Mouse (Mus musculus) induced T-regulatory cell, adult 2 months (primary cell): ENCODE data around the gene Mfap4.

Experiments used
- DNase-seq: peaks from one replicate; pipeline ENCODE4 v3.0.0-alpha.2; 2012; ENCODE audit warnings: low read depth

The Mfap4 gene

DNA sequence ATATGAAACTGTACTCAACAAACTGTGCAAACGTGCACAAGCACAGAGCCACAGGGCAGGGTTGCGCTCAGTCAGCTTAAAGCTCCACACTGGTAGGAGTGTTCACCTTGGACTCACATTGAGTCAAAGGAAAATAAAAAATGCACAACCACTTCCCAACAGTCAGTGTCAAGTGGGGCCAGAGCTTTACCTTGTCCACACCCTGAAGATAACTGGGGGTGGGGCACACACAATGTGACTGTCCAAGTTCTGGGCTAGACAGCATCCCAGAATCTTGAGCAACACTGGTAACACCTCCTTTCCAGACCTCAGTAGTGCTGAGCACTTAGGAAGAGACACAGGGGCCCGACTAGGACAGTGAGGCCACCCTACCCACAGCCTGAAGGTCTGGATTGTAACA lies 33.6 kb downstream of the Mfap4 start:
- DNase-seq = no peak

DNA sequence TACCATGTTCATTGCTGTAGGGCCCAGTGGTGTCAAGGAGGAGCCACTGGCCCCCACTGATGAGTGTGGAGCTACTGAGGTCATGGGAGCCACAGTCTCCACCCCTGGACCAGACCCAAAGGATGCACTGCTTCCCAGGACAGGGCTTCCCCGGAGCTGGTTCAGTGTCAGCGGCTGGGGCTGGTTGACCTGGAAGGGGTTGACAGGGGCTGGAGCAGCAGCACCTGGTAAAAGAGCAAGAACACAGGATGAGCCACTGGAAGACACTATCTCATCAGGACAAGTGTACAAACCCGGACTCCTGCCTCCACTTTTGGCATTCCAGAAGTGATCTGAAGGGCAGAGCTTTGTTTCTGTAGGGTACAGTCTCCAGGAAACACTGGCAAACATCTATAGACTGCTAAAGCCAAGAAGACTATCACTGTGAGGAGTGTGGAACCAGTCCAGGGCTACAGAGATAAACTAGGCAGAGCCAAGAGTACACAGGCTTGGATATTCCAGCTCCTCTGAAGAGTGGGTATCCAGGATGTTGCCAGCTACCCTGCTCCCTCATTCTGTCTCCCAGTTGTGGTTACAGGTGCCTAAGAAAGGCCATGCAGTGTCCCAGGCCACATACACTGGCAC lies 34.4 kb downstream of the Mfap4 start:
- no peak for DNase-seq

DNA sequence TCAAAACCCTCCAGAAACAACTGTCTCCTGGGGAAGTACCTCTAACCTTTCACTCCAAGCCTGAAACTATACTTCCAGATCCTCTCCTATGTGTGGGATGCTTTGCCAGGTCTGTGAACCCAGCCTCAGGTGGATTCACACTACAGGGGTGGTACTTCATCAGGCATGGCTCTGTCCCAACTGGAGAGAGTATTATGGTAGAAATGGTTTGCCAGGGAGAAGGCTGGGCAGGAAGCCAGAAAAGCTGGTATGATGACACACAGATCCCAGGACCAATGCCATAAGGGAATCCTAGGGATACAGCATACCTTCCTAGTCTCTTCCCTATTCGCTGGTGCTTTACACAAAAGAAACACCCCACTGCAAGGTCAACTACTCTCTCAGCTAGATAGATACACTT lies 41.6 kb downstream of the Mfap4 start:
- DNase-seq = no peak

DNA sequence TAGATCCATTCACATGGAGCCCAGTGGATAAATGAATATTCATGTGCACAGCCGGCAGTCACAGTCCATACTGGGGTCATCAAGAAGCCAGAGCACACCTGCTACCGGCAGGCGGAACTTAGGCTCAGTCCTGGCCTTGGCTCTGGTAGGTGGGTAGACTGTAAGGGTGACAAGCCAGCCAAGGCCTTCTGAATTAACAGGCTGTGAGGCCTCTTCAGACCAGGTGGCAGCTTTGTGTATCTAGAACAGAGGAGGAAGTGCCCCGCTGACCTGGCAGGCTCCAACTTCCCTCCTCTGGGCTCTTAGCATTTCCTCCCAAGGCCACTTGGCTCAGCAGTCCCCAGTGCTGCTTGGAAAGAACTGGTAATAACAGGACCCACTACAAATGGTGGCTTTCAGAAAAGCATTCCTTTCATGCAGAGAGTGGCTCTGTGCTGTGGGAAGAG lies 44.1 kb downstream of the Mfap4 start:
- no peak for DNase-seq

DNA sequence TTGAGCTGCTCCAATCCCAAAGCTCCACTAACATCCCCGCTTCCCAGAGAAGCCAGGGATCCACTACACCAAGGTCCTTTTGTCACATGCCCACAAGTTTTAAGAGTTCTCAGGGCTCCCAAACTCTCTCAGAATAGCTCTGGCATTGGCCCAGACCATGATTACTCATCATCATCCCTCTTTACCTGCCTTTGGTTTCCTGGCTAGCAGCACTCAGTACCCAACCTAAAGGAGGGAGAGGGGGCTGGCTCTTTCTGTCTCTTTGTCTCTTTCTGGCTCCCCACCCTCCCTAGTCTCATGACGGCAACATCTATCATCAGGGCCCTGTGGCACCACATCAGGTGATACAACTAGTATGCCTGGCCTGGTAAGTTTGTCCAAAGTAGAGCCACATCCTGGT lies 47.6 kb downstream of the Mfap4 start:
- DNase-seq = no peak

DNA sequence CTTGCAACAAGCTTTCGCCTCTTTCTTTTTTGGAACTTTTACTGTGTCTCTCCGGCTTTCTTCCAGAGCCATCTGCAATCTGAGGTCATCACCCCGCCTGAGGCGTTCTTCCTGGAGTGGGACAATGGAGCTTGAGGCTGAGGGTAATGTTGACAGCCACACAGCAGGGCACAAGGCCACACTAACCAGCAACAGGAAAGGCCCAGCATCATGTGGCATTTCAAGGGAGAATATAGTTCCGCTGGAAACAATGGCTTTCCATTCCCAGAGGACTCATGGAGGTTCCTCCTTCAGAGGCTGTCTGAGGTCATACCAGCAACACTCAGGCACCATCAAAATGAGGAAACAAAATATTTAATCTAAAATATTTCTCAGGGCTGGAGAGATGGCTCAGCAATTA lies 48.3 kb downstream of the Mfap4 start:
- no peak for DNase-seq

DNA sequence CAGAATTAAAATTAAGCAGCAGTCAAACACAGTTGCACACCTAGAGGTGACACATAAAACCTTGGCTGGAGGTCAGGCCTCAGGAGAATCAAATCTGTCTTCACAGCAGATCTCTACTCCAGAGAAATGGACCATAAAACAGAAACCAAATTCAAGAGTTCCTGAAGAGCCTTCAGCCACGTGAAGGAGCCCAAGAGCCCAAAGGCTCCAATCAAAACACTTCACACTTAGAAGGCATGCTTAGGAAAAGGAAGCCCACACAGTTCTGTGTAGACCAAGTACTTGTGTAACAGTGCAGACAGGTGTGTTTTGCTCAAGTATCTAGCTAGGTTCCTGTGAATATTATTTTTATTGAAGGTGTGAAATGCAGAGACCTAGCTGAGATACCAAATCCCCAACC lies 50.3 kb downstream of the Mfap4 start:
- no peak for DNase-seq

DNA sequence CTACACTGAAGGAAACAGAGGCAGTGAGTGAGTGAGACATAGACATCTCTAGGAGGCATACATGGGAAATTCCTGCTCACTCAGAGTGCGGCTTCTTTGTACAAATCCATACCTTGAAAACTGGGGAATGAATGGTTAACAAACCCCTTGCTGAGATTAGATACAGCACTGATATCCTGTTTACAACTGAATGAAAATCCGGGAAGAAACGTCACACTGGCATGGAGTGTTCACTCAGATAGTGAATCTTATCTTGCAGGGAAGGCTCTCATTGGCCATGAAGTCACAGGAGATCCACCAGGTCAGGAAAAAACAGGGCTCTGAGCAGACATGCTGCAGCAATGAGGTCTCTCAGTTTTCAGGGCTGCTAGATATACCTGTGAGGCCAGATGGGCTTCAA lies 51.7 kb downstream of the Mfap4 start:
- DNase-seq = no peak

DNA sequence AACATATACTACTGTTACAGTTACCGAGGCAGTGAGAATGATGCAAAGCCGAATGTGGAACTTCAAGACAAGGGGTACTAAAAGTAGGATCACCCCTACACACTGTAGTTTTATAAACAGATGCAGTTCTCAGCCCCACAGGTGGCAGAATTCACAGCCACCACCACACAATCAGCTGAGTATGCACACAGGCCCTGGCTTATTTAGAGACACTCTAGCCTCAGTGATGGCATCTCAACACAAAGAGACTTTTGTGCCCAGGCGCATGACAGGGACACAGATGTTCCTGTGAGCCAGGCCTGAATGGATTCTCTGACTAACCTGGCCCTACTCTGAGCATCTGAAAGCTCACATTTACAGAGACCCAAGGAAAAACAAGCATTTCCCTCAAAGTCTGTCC lies 52.1 kb downstream of the Mfap4 start:
- no peak for DNase-seq
